Mouse (Mus musculus): ENCODE measurements around the gene Abhd11. TPM values are rescaled to one million over a fixed set of nuclear protein-coding genes. Genes with fewer than 3 reads are reported as not detected.

Abhd11 gene
- polyA plus RNA-seq, 1 experiment, result 26.8 TPM

- Histone ChIP-seq H3K4me3 (ENCODE audit: insufficient read depth, poor library complexity, severe bottlenecking) (no peak overlapping the region), H3K79me3 (ENCODE audit: low read depth) (no peaks in the 10 kb centered on the region), H3K79me2 (ENCODE audit: control insufficient read depth, insufficient read depth) (no peaks in the 10 kb centered on the region), H3K36me3 (ENCODE audit: control insufficient read depth, insufficient read depth) (no peaks in the 10 kb centered on the region), H3ac (ENCODE audit: control insufficient read depth, insufficient read length, low read depth) (no peak overlapping the region), H3K27me3 (ENCODE audit: control insufficient read depth, insufficient read depth, insufficient read length) (no peaks in the 10 kb centered on the region)
- TF ChIP-seq USF1 (IDR thresholded peaks at IDR 0.05; ENCODE audit: low read depth) (no peak), CTCF (IDR thresholded peaks at IDR 0.05; ENCODE audit: control insufficient read depth, insufficient read depth, insufficient read length) (no peak), MYOD1 (IDR thresholded peaks at IDR 0.05; ENCODE audit: control insufficient read depth, insufficient read length, low read depth) (no peak), MAX (IDR thresholded peaks at IDR 0.05) (no peak), CEBPB (IDR thresholded peaks at IDR 0.05; ENCODE audit: low read depth) (no peak), MYOG (IDR thresholded peaks at IDR 0.05; ENCODE audit: control insufficient read depth, extremely low read depth, insufficient read length) (no peak), FOSL1 (IDR thresholded peaks at IDR 0.05; ENCODE audit: insufficient read depth, low read length, poor library complexity, severe bottlenecking) (no peak)
Observed at GRCm38 (mm10) chr5:134974294-134974693, 34.7 kb upstream of the Abhd11 start.

- TF ChIP-seq MYOG (IDR thresholded peaks at IDR 0.05; ENCODE audit: control insufficient read depth, extremely low read depth, insufficient read length) (no peak), FOSL1 (IDR thresholded peaks at IDR 0.05; ENCODE audit: insufficient read depth, low read length, poor library complexity, severe bottlenecking) (no peak), MYOD1 (IDR thresholded peaks at IDR 0.05; ENCODE audit: control insufficient read depth, insufficient read length, low read depth) (no peak), CEBPB (IDR thresholded peaks at IDR 0.05; ENCODE audit: low read depth) (no peak), MAX (IDR thresholded peaks at IDR 0.05) (no peak), USF1 (IDR thresholded peaks at IDR 0.05; ENCODE audit: low read depth) (no peak), CTCF (IDR thresholded peaks at IDR 0.05; ENCODE audit: control insufficient read depth, insufficient read depth, insufficient read length) (no peak)
- no peaks in the 10 kb centered on the region for H3K27me3 ChIP-seq (ENCODE audit: control insufficient read depth, insufficient read depth, insufficient read length)
- no peaks in the 10 kb centered on the region for H3K79me3 ChIP-seq (ENCODE audit: low read depth)
- H3K36me3 ChIP-seq (ENCODE audit: control insufficient read depth, insufficient read depth), result no peaks in the 10 kb centered on the region
- no peak overlapping the region for H3K4me3 ChIP-seq (ENCODE audit: insufficient read depth, poor library complexity, severe bottlenecking)
- H3ac ChIP-seq (ENCODE audit: control insufficient read depth, insufficient read length, low read depth), result no peak overlapping the region
- H3K79me2 ChIP-seq (ENCODE audit: control insufficient read depth, insufficient read depth), result no peaks in the 10 kb centered on the region
Observed at GRCm38 (mm10) chr5:134974921-134975320, 34.0 kb upstream of the Abhd11 start.

GRCm38 (mm10) chr5:134976164-134976563 lies 32.8 kb upstream of the Abhd11 start:
- Histone ChIP-seq H3ac (ENCODE audit: control insufficient read depth, insufficient read length, low read depth) (no peak overlapping the region), H3K79me3 (ENCODE audit: low read depth) (no peaks in the 10 kb centered on the region), H3K36me3 (ENCODE audit: control insufficient read depth, insufficient read depth) (no peaks in the 10 kb centered on the region), H3K27me3 (ENCODE audit: control insufficient read depth, insufficient read depth, insufficient read length) (no peaks in the 10 kb centered on the region), H3K79me2 (ENCODE audit: control insufficient read depth, insufficient read depth) (no peaks in the 10 kb centered on the region), H3K4me3 (ENCODE audit: insufficient read depth, poor library complexity, severe bottlenecking) (no peak overlapping the region)
- TF ChIP-seq MYOD1 (IDR thresholded peaks at IDR 0.05; ENCODE audit: control insufficient read depth, insufficient read length, low read depth), result no peak
- no peak for TF ChIP-seq MYOG (IDR thresholded peaks at IDR 0.05; ENCODE audit: control insufficient read depth, extremely low read depth, insufficient read length)
- TF ChIP-seq CEBPB (IDR thresholded peaks at IDR 0.05; ENCODE audit: low read depth), result no peak
- TF ChIP-seq FOSL1 (IDR thresholded peaks at IDR 0.05; ENCODE audit: insufficient read depth, low read length, poor library complexity, severe bottlenecking), result no peak
- no peak for TF ChIP-seq CTCF (IDR thresholded peaks at IDR 0.05; ENCODE audit: control insufficient read depth, insufficient read depth, insufficient read length)
- no peak for TF ChIP-seq MAX (IDR thresholded peaks at IDR 0.05)
- TF ChIP-seq USF1 (IDR thresholded peaks at IDR 0.05; ENCODE audit: low read depth), result no peak

- H3K4me3 ChIP-seq (ENCODE audit: insufficient read depth, poor library complexity, severe bottlenecking), result no peak overlapping the region
- TF ChIP-seq FOSL1 (IDR thresholded peaks at IDR 0.05; ENCODE audit: insufficient read depth, low read length, poor library complexity, severe bottlenecking), result no peak
- TF ChIP-seq USF1 (IDR thresholded peaks at IDR 0.05; ENCODE audit: low read depth), result no peak
- no peak for TF ChIP-seq MAX (IDR thresholded peaks at IDR 0.05)
- no peak for TF ChIP-seq MYOD1 (IDR thresholded peaks at IDR 0.05; ENCODE audit: control insufficient read depth, insufficient read length, low read depth)
- no peak for TF ChIP-seq MYOG (IDR thresholded peaks at IDR 0.05; ENCODE audit: control insufficient read depth, extremely low read depth, insufficient read length)
- no peak for TF ChIP-seq CTCF (IDR thresholded peaks at IDR 0.05; ENCODE audit: control insufficient read depth, insufficient read depth, insufficient read length)
Observed at GRCm38 (mm10) chr5:134976577-134977250, 32.2 kb upstream of the Abhd11 start.

GRCm38 (mm10) chr5:134977837-134978236 lies 31.1 kb upstream of the Abhd11 start:
- no peaks in the 10 kb centered on the region for H3K27me3 ChIP-seq (ENCODE audit: control insufficient read depth, insufficient read depth, insufficient read length)
- no peak overlapping the region for H3K4me3 ChIP-seq (ENCODE audit: insufficient read depth, poor library complexity, severe bottlenecking)
- H3ac ChIP-seq (ENCODE audit: control insufficient read depth, insufficient read length, low read depth), result no peak overlapping the region
- no peak for TF ChIP-seq CTCF (IDR thresholded peaks at IDR 0.05; ENCODE audit: control insufficient read depth, insufficient read depth, insufficient read length)
- no peak for TF ChIP-seq CEBPB (IDR thresholded peaks at IDR 0.05; ENCODE audit: low read depth)
- TF ChIP-seq MYOD1 (IDR thresholded peaks at IDR 0.05; ENCODE audit: control insufficient read depth, insufficient read length, low read depth), result no peak
- TF ChIP-seq USF1 (IDR thresholded peaks at IDR 0.05; ENCODE audit: low read depth), result no peak
- H3K79me2 ChIP-seq (ENCODE audit: control insufficient read depth, insufficient read depth), result no peaks in the 10 kb centered on the region
- H3K79me3 ChIP-seq (ENCODE audit: low read depth), result no peaks in the 10 kb centered on the region
- H3K36me3 ChIP-seq (ENCODE audit: control insufficient read depth, insufficient read depth), result no peaks in the 10 kb centered on the region

More at GRCm38 (mm10) chr5:134976577-134977250, 32.2 kb upstream of the Abhd11 start:
- Histone ChIP-seq H3K27me3 (ENCODE audit: control insufficient read depth, insufficient read depth, insufficient read length) (no peaks in the 10 kb centered on the region), H3ac (ENCODE audit: control insufficient read depth, insufficient read length, low read depth) (no peak overlapping the region), H3K79me2 (ENCODE audit: control insufficient read depth, insufficient read depth) (no peaks in the 10 kb centered on the region), H3K36me3 (ENCODE audit: control insufficient read depth, insufficient read depth) (no peaks in the 10 kb centered on the region), H3K79me3 (ENCODE audit: low read depth) (no peaks in the 10 kb centered on the region)

GRCm38 (mm10) chr5:134981149-134981548 lies 27.8 kb upstream of the Abhd11 start:
- Histone ChIP-seq H3K4me3 (ENCODE audit: insufficient read depth, poor library complexity, severe bottlenecking) (no peak overlapping the region), H3K79me3 (ENCODE audit: low read depth) (no peaks in the 10 kb centered on the region), H3K36me3 (ENCODE audit: control insufficient read depth, insufficient read depth) (no peaks in the 10 kb centered on the region), H3K79me2 (ENCODE audit: control insufficient read depth, insufficient read depth) (no peaks in the 10 kb centered on the region), H3K27me3 (ENCODE audit: control insufficient read depth, insufficient read depth, insufficient read length) (peaks cover 6% of the 10 kb centered on the region), H3ac (ENCODE audit: control insufficient read depth, insufficient read length, low read depth) (no peak overlapping the region)
- no peak for TF ChIP-seq MYOG (IDR thresholded peaks at IDR 0.05; ENCODE audit: control insufficient read depth, extremely low read depth, insufficient read length)
- no peak for TF ChIP-seq MAX (IDR thresholded peaks at IDR 0.05)
